Mouse (Mus musculus) midbrain, postnatal 0 days (tissue): Measurements from ENCODE around the gene Gm21874. TPM values are rescaled to one million over a fixed set of nuclear protein-coding genes. Genes with fewer than 3 reads are reported as not detected.
"Not testable (repeated sequence)": the region's sequence is repeated elsewhere in the genome, so short reads cannot be mapped to it uniquely, and the experiment has no call there.

Experiments
- ATAC-seq: fragments of 200-750 bp; cut with Nextera tagmentation; 2 replicates; pipeline ENCODE4 v1.8.0; 2017; ENCODE audit warnings: moderate number of reproducible peaks, mild to moderate bottlenecking, moderate TSS enrichment, moderate library complexity; ENCODE audit not compliant: low FRiP score
- DNase-seq: peaks from one replicate; pipeline ENCODE4 v3.0.0-alpha.2; 2015; ENCODE audit warnings: low spot score
- H3K27ac ChIP-seq: fragments of 300-500 bp; sonication (generic); 2 replicates; pipeline ENCODE4 v1.5.1; 2014; ENCODE audit warnings: low read depth, mild to moderate bottlenecking, low read length, mixed read lengths
- H3K27me3 ChIP-seq: fragments of 300-500 bp; sonication (generic); 2 replicates; pipeline ENCODE4 v1.6.1; 2014; ENCODE audit warnings: low read length, control low read depth, mixed read lengths; ENCODE audit not compliant: insufficient read depth
- H3K36me3 ChIP-seq: fragments of 300-500 bp; sonication (generic); 2 replicates; pipeline ENCODE4 v1.6.1; 2014; ENCODE audit warnings: low read length, control low read depth, mixed read lengths; ENCODE audit not compliant: insufficient read depth
- H3K4me1 ChIP-seq: fragments of 300-500 bp; sonication (generic); 2 replicates; pipeline ENCODE4 v1.6.1; 2014; ENCODE audit warnings: mild to moderate bottlenecking, control low read depth, antibody characterized with exemption, low read length, mixed read lengths; ENCODE audit not compliant: insufficient read depth
- H3K4me2 ChIP-seq: fragments of 300-500 bp; sonication (generic); 2 replicates; pipeline ENCODE4 v1.6.1; 2014; ENCODE audit warnings: low read depth, mild to moderate bottlenecking, low read length, mixed read lengths; ENCODE audit not compliant: poor library complexity, severe bottlenecking
- H3K4me3 ChIP-seq: fragments of 300-500 bp; sonication (generic); 2 replicates; pipeline ENCODE4 v1.5.1; 2014; ENCODE audit warnings: low read depth, mild to moderate bottlenecking, low read length, moderate library complexity
- H3K9ac ChIP-seq: fragments of 300-500 bp; sonication (generic); replicated peaks from 2 replicates; pipeline ENCODE4 v1.6.1; 2014; ENCODE audit warnings: mild to moderate bottlenecking, low read length, moderate library complexity, mixed read lengths; ENCODE audit not compliant: poor library complexity, severe bottlenecking
- H3K9me3 ChIP-seq: fragments of 300-500 bp; sonication (generic); 2 replicates; pipeline ENCODE4 v1.6.1; 2016; ENCODE audit warnings: low read length, control low read depth
- polyA plus RNA-seq: library from polyadenylated mRNA; unstranded; fragments of >200 nt; fragmentation: Nextera tagmentation; extraction: Ambion mirVana; gene quantifications from 2 replicates; pipeline ENCODE4 v1.2.1, GENCODE M21; 2015
- total RNA-seq: library from RNA; depleted of rRNA; stranded (reverse); fragments of >200 nt; gene quantifications from 2 replicates; pipeline ENCODE4 v1.2.3, GENCODE M21; 2014; rRNA removed

Gene Gm21874
- total RNA-seq: not detected in 2 replicates
- not detected in 2 replicates for polyA plus RNA-seq

DNA sequence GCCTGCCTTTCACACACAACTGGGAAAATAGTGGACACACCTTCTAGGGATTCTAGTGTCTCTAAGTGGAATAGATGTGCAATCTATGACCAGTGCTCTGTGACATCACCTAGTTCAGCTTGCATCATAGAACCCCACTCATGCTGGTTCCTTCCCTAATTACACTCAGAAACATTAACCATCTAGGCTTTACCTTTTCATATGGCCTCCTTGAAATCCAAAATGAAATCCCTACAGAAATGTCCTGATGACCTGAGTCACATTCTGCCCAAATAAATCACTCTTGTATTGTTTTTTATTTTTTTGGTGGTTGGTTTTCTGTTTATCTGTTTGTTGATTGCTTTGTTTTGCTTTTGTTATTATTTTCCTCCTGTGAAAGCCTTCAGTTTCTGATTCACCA is at the start of gene Gm21874:
Gene Gm21874, minus strand, starts transcription at position 101 of the 400 bp plus-strand sequence.
- not testable (repeated sequence) for DNase-seq, H3K9me3 ChIP-seq, H3K36me3 ChIP-seq, H3K4me1 ChIP-seq, H3K4me3 ChIP-seq, H3K9ac ChIP-seq, H3K27ac ChIP-seq, ATAC-seq, H3K4me2 ChIP-seq, H3K27me3 ChIP-seq

Other genes with a start within 250 kb of the Gm21874 start
- gene Gm21721, start 214.0 kb downstream of the Gm21874 start, total RNA-seq: not detected in 2 replicates
- not detected in 2 replicates for gene Gm21721, start 214.0 kb downstream of the Gm21874 start, polyA plus RNA-seq
- gene Gm21812, start 69.0 kb downstream of the Gm21874 start, total RNA-seq: not detected in 2 replicates
- gene Gm21812, start 69.0 kb downstream of the Gm21874 start, polyA plus RNA-seq: not detected in 2 replicates